Mouse (Mus musculus): Measurements from ENCODE around the gene Pigk.
"Not testable (repeated sequence)": the region's sequence is repeated elsewhere in the genome, so short reads cannot be mapped to it uniquely, and the experiment has no call there.

Pigk gene

GRCm38 (mm10) chr3:152764516-152765312 is 50.8 kb downstream of the Pigk start:
- DNase-seq (ENCODE audit: low read depth, low spot score), result no peak

DNA sequence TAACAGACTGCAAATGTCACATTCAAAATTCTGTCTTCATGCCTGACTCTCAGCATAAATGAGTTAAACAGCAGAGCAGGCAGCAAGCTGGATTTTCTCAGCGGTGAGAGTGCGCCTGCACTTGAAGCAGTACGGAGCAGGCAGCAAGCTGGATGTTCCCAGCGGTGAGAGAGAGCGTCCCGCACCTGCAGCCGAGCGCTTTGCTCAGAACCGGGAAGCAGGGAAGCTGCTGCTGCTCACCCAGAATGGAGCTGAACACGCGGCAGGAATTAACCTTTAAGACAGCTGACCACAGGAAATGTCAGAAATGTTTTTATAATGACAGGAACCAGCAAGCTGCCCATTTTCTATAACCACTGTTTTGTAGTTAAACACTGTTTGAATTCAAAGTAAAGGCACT is 53.6 kb downstream of the Pigk start:
- no peak for DNase-seq (ENCODE audit: low read depth, low spot score)

DNA sequence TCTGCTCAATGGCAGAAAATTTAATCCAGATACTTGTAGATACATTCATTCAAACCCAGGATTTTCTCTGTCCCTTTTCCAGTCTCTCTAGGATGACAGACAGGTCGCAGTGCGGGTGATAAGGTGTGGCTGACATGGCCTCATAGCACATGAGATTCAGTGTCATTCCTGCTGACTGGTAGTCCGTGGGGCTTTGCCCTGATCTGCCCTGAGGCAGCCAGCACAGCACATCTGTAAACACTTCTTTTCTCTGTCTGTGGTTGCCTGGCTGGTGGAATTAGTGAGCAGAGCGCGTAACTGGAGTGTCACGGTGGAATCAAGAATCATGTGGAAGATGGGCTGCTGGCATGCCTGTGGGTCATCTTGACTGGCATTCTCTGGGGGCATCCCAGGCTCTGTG is 56.2 kb downstream of the Pigk start:
- no peak for DNase-seq (ENCODE audit: low read depth, low spot score)

- DNase-seq (ENCODE audit: low read depth, low spot score), result no peak
These were observed 62.5 kb downstream of the Pigk start for GRCm38 (mm10) chr3:152776363-152776762.

DNA sequence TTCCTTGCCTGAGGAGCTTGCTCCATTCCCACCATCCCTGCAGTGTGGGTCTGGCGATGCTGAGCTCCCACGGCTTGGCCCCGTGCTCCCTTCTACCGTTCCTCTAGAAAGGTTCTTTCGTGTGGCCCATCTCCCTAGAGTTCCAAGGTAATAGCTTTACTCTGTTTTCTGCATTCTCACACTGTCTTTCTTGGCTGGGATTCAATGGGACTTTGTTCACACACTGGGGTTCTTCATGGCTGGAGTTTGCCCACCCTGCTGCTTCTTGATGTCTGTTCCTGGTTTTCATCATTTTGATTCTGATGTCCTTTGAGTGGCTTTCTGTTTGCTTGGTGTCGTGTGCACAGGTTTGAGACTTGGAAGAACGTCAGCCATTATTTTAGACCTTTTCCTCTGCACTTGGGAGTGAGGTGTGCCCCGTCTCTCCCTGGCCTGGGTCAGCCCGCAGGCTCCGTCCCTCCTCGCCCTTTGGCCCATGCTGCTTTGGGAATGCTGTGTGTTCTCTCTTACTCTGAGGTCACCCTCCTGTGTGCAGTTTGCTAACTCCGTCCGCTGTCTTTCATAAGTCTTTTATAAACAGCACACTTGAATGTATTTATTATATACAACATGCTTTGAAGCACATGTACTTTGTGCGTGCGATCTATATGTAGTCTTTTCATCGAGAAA is 63.1 kb downstream of the Pigk start:
- no peak for DNase-seq (ENCODE audit: low read depth, low spot score)

- no peak for DNase-seq (ENCODE audit: low read depth, low spot score)
These were observed 65.9 kb downstream of the Pigk start for GRCm38 (mm10) chr3:152779819-152780218.

DNA sequence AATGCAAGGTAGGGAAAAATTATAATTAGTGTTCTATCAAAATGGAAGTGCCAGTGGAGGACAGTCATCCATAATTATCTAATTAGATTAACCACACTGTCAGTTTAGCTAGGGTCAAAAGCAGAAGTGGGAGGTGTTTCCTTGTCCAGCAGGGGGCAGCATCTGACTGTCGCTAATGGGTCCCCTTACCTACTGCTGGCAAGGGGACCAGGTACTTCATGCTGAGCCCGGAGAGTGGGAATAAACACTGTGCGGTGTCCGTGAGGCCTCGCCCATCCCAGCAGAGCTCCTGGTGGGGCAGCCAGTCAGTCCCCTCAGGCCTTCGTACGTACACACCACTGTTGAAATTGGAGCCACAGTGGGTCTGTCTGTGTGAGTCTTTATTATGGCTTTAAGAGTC is 69.9 kb downstream of the Pigk start:
- peak; percentile 79 for DNase-seq (ENCODE audit: low read depth, low spot score)

DNA sequence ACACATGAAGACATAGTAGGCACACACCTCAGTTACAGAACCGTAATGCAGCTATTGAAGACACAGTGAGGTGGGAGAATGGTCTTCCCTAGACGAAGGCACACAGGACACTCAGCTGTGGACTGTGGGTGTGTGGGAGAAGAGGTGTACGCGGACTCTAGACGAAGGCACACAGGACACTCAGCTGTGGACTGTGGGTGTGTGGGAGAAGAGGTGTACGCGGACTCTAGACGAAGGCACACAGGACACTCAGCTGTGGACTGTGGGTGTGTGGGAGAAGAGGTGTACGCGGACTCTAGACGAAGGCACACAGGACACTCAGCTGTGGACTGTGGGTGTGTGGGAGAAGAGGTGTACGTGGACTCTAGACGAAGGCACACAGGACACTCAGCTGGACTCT is 70.5 kb downstream of the Pigk start:
- not testable (repeated sequence) for DNase-seq (ENCODE audit: low read depth, low spot score)

DNA sequence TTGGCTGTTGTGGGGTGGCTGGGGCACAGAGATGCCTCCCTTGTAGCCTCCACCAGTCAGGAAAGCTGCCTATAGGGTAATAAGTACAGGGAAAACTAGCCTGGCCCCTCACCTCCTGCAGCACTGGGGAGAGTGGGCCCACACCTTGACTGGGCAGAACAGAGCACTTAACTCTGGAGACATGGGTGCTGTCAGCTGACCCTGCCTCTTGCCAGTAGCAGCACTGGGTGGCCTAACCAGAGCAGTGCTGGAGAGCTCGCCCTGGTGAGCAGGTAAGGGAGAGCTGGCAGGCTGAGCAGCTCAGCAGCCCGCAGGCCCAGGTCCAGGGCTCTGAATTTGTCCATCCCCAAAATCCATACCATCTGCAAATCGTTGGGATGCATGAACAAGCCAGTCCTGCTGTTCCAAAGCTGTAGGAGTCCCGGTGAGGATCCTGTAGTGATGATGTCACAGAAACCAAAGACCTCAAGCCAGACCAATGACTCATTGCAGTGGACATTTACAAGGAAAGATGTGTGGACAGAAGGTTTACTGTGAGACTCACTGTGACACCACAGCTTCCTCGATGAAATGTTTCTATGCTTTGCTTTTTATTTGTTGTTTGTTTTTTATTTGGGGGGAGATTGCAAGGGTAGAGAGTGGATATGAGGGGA is 74.5 kb downstream of the Pigk start:
- not testable (repeated sequence) for DNase-seq (ENCODE audit: low read depth, low spot score)

GRCm38 (mm10) chr3:152792601-152793000 is 78.7 kb downstream of the Pigk start:
- no peak for DNase-seq (ENCODE audit: low read depth, low spot score)

GRCm38 (mm10) chr3:152793006-152793405 is 79.1 kb downstream of the Pigk start:
- no peak for DNase-seq (ENCODE audit: low read depth, low spot score)

DNA sequence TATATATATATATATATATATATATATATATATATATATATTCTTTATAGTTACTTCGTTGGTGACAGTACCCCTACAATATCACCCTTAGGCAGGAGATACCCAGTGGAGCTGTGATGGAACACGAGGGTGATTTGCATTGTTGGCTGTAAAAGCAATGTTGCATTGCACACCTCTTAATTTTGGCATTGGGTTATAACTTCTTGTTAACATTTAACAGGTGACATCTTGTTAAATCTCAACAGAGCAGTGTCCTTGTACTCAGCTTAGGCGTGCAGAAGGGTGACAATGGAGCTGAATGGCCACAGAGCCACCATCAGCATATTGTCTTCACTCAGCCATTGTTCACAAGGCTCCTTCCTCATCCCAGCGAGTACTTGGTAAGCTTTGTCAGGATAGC is 82.3 kb downstream of the Pigk start:
- no peak for DNase-seq (ENCODE audit: low read depth, low spot score)

GRCm38 (mm10) chr3:152797354-152797753 is 83.5 kb downstream of the Pigk start:
- DNase-seq (ENCODE audit: low read depth, low spot score), result peak; percentile 16

DNA sequence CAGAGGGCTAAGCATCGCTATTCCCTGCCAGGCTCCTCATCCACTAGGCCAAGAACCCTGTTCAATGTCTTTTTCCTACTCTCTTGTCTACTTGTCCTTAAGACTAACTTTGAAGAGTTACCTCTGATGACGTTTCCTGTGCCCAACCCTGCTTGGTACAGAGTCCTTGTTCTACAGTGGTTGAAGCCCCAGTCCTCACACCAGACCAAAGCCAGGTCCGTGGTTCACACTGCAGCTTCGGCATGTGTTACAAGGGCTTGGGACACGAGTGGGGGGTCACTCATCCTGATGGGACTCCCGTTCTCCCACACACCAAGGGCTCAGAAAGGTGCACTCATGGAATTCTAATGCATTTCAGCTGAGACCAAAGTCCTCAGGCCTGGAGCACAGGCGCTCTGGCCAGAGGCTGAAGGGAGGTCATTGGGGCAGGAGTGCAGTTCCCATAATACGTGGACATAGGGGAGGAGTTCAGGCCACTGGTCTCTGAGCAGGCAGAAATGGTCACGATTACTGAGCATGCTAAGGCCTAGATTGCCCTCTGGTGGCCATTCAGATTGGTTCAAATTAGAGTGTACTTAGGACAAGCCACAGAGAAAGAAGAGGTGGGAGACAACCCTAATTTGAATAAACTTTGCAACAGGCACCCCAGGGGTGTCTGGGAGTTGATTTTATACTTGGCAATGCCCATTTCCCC is 86.0 kb downstream of the Pigk start:
- DNase-seq (ENCODE audit: low read depth, low spot score), result peak; percentile 37

DNA sequence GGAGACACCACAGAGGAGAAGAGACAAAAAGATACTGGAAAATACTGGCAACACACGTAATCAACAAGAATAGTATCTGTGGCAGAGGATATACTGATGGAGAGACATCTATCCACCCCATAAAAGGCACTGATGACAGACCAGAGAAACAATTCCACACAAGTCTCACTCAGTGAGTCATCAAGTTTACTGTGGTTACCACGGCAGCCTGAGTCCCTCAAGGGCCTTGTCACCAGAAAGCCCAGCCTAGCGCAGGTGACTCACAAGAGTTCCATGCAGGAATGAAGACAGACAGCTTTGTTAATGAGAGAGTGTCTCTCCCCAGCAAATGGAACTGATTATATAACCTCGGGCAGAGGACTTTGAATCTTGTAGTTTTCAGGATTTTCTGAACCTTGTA is 100.0 kb downstream of the Pigk start:
- DNase-seq (ENCODE audit: low read depth, low spot score), result no peak

- DNase-seq (ENCODE audit: low read depth, low spot score), result no peak
These were observed 101.2 kb downstream of the Pigk start for GRCm38 (mm10) chr3:152815110-152815509.

DNA sequence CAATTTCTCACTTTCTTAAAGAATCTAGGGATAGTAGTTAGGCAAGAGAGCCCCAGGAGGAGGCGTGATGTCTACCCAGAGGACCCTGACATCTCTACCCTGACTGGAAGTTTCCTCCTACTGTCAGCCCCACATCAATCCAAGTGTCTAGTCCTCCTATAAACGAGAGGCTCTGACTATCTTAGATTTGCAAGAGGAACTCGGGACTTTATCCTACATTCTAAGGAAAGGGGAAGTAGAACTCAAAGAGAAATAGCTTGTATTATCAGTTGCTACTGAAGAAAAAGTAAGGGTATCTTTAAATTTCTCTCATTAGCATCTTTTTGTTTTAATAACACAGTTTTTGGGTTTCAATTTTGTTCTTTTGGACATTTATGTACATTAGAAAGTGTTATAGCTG is 106.5 kb downstream of the Pigk start:
- no peak for DNase-seq (ENCODE audit: low read depth, low spot score)

GRCm38 (mm10) chr3:152821202-152821601 is 107.3 kb downstream of the Pigk start:
- DNase-seq (ENCODE audit: low read depth, low spot score), result peak; percentile 79

GRCm38 (mm10) chr3:152831377-152831776 is 117.5 kb downstream of the Pigk start:
- no peak for DNase-seq (ENCODE audit: low read depth, low spot score)

GRCm38 (mm10) chr3:152831974-152832373 is 118.1 kb downstream of the Pigk start:
- DNase-seq (ENCODE audit: low read depth, low spot score), result no peak

DNA sequence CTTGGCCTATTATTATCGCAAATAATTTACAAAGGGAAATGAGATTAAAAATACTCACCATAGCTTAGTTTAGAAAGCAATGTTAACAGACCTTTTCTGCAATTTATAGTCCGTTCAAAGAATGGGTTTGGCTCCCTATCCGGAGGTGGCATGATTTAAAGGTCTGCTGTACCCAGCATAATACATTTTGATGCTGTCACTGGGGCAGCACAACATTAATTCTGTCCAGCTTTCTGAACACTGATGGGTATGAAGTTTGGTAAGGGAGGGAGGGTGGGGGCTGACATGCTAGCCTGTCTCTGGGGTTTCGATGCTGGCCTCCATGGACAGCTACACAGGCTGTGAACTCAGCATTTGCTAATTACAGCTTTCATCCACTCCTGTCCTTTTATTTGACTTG is 118.5 kb downstream of the Pigk start:
- no peak for DNase-seq (ENCODE audit: low read depth, low spot score)

- no peak for DNase-seq (ENCODE audit: low read depth, low spot score)
These were observed 123.5 kb downstream of the Pigk start for GRCm38 (mm10) chr3:152837407-152837806.

Data from ZHBTc4 (cell line).